Mouse (Mus musculus) liver, embryonic 14.5 days (tissue): ENCODE data around the gene Tmem164. TPM values are rescaled to one million over a fixed set of nuclear protein-coding genes. Genes with fewer than 3 reads are reported as not detected.

Experiments
- ATAC-seq: fragments of 200-750 bp; cut with Nextera tagmentation; 2 replicates; pipeline ENCODE4 v1.8.0; 2017; ENCODE audit warnings: moderate number of reproducible peaks, mild to moderate bottlenecking, moderate library complexity; ENCODE audit not compliant: insufficient read depth
- DNase-seq, 3 experiments: peaks; one replicate each; pipeline ENCODE4 v3.0.0-alpha.2; 2012 to 2013; ENCODE audit warnings: low read depth in 3 of 3, low spot score in 3 of 3
- H3K27ac ChIP-seq: fragments of 300-500 bp; sonication (generic); 2 replicates; pipeline ENCODE4 v1.5.1; 2014; ENCODE audit warnings: moderate library complexity, mild to moderate bottlenecking, control low read depth, inconsistent platforms
- H3K27me3 ChIP-seq: fragments of 300-500 bp; sonication (generic); 2 replicates; pipeline ENCODE4 v1.6.1; 2014; ENCODE audit warnings: mild to moderate bottlenecking, low read length, moderate library complexity; ENCODE audit not compliant: control insufficient read depth, insufficient read depth
- H3K36me3 ChIP-seq: fragments of 300-500 bp; sonication (generic); replicated peaks from 2 replicates; pipeline ENCODE4 v1.6.1; 2014; ENCODE audit warnings: low read depth; ENCODE audit not compliant: control insufficient read depth, insufficient read depth
- H3K4me1 ChIP-seq, 2 experiments: fragments of 200-500 bp in 1 of 2; fragments of 300-500 bp in 1 of 2; sonication (generic) in 1 of 2; replicated peaks; 2 replicates each; pipeline ENCODE4 v1.6.1; 2012 to 2014; ENCODE audit warnings: antibody characterized with exemption in 1 of 2, inconsistent platforms in 1 of 2, low read length in 1 of 2; ENCODE audit not compliant: control insufficient read depth in 2 of 2, insufficient read depth in 2 of 2
- H3K4me2 ChIP-seq: fragments of 300-500 bp; sonication (generic); 2 replicates; pipeline ENCODE4 v1.6.1; 2014; ENCODE audit warnings: low read depth, mild to moderate bottlenecking, control low read depth, moderate library complexity
- H3K4me3 ChIP-seq, 2 experiments: fragments of 200-500 bp in 1 of 2; fragments of 300-500 bp in 1 of 2; sonication (generic) in 1 of 2; 2 replicates each; pipeline ENCODE4 v1.5.1; 2012 to 2014; ENCODE audit warnings: low read depth in 2 of 2, low read length in 2 of 2, mild to moderate bottlenecking in 2 of 2, control low read depth in 1 of 2, inconsistent platforms in 1 of 2, moderate library complexity in 1 of 2; ENCODE audit not compliant: insufficient read depth in 1 of 2
- H3K9ac ChIP-seq: fragments of 300-500 bp; sonication (generic); replicated peaks from 2 replicates; pipeline ENCODE4 v1.6.1; 2014; ENCODE audit warnings: mild to moderate bottlenecking, control low read depth, moderate library complexity
- H3K9me3 ChIP-seq: fragments of 300-500 bp; sonication (generic); 2 replicates; pipeline ENCODE4 v1.6.1; 2016; ENCODE audit warnings: low read length, mixed read lengths; ENCODE audit not compliant: control insufficient read depth
- CTCF ChIP-seq: IDR thresholded peaks from 2 replicates; pipeline ENCODE4 v1.5.1; 2016; ENCODE audit warnings: antibody characterized with exemption, low read depth, control low read depth
- EP300 ChIP-seq: IDR thresholded peaks from 2 replicates; pipeline ENCODE4 v1.6.1; 2016; ENCODE audit warnings: antibody characterized with exemption, low read depth
- WGBS: fragments of 180-500 bp; shearing (Covaris S2); extraction: QIAGEN DNeasy Blood & Tissue Kit; methylation state at CpG from one replicate; pipeline ENCODE4 v1.1.7; 2014; ENCODE audit not compliant: insufficient replicate concordance; 5-methylcytosine and 5-hydroxymethylcytosine counted together
- polyA plus RNA-seq, 2 experiments: library from polyadenylated mRNA; depleted of rRNA in 1 of 2; stranded (reverse) in 1 of 2; unstranded in 1 of 2; fragments of >200 nt; fragmentation: Nextera tagmentation in 1 of 2; extraction: Ambion mirVana in 1 of 2; gene quantifications; 2 replicates each; pipeline versions ENCODE4 v1.2.1 to v1.2.3; 2012 to 2014

Tmem164 gene
- polyA plus RNA-seq, 2 experiments: 12.6 to 14.3 TPM

GRCm38 (mm10) chrX:142838841-142839240 lies 157.6 kb downstream of the Tmem164 start:
- no peak overlapping the region for H3K9ac ChIP-seq
- H3K36me3 ChIP-seq: no peaks in the 10 kb centered on the region
- H3K27ac ChIP-seq: no peak overlapping the region
- H3K4me2 ChIP-seq: no peak overlapping the region
- H3K4me1 ChIP-seq: no peaks in the 10 kb centered on the region
- 74% methylated on average over 2 of the region's 2 CpGs for WGBS
- H3K4me3 ChIP-seq: no peak overlapping the region
- no peaks in the 10 kb centered on the region for H3K27me3 ChIP-seq
- no peaks in the 10 kb centered on the region for H3K9me3 ChIP-seq
- TF ChIP-seq CTCF: no peak
- no peak for TF ChIP-seq EP300
- DNase-seq: no peak
- no peak for ATAC-seq

DNA sequence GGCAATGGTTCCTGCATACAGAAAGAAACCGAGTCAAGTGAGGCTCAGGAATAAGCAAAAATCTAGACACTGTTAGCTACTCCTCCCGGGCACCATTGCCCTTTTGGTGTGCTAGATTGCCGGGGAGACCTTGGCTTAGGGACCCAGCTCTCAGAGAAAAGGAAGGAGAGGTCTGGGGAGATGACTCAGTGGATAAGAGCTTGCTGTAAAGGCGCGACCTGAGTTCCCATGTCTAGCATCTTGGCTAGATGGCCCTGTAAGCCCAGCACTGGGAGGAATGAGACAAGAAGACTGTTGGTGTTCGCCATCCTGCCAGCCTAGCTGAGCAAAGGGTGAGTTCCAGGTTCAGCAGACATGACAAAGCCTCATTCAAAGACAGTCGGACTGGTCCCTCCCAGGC lies 158.2 kb downstream of the Tmem164 start:
- Histone ChIP-seq H3K27me3 (no peaks in the 10 kb centered on the region), H3K9me3 (no peaks in the 10 kb centered on the region), H3K9ac (no peak overlapping the region), H3K4me3 (no peak overlapping the region), H3K4me1 (no peaks in the 10 kb centered on the region), H3K27ac (no peak overlapping the region), H3K36me3 (no peaks in the 10 kb centered on the region), H3K4me2 (no peak overlapping the region)
- 73% methylated on average over 7 of the region's 7 CpGs for WGBS
- no peak for TF ChIP-seq CTCF
- TF ChIP-seq EP300: no peak
- ATAC-seq (no peak), DNase-seq (no peak)

DNA sequence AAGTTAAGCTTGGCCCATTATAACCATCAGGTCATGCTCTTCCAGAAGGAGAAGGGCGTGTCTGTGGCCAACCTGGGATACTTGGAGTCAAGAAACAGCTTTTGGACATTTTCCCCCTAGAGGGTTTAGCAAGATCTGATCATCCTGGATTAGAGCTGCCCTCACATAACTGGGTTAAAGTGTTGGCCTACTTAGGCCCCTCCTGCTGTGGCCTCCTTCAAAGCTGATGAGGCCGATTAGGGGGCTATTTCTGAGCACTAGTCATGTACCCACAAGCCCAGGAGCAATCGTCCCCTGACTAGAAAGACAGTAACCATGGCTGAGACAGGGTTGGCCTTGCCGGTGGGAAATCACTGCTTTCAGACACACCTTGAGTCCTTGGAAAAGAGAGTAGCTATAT lies 160.7 kb downstream of the Tmem164 start:
- no peak overlapping the region for H3K4me2 ChIP-seq
- no peaks in the 10 kb centered on the region for H3K36me3 ChIP-seq
- WGBS: 79% methylated on average over 4 of the region's 4 CpGs
- H3K27ac ChIP-seq: no peak overlapping the region
- H3K4me3 ChIP-seq: no peak overlapping the region
- H3K27me3 ChIP-seq: no peaks in the 10 kb centered on the region
- TF ChIP-seq CTCF (no peak), EP300 (no peak)
- DNase-seq (no peak), ATAC-seq (no peak)
- H3K9me3 ChIP-seq: no peaks in the 10 kb centered on the region
- H3K9ac ChIP-seq: no peak overlapping the region
- H3K4me1 ChIP-seq: no peaks in the 10 kb centered on the region

GRCm38 (mm10) chrX:142846266-142846665 lies 165.1 kb downstream of the Tmem164 start:
- Histone ChIP-seq H3K27me3 (no peaks in the 10 kb centered on the region), H3K4me2 (no peak overlapping the region), H3K36me3 (no peaks in the 10 kb centered on the region), H3K9ac (no peak overlapping the region), H3K4me3 (no peak overlapping the region), H3K27ac (no peak overlapping the region), H3K9me3 (no peaks in the 10 kb centered on the region), H3K4me1 (no peaks in the 10 kb centered on the region)
- no peak for TF ChIP-seq EP300
- TF ChIP-seq CTCF: no peak
- ATAC-seq: no peak
- WGBS: 75% methylated on average over 6 of the region's 6 CpGs
- DNase-seq: no peak

GRCm38 (mm10) chrX:142848032-142848431 lies 166.8 kb downstream of the Tmem164 start:
- H3K27me3 ChIP-seq: no peaks in the 10 kb centered on the region
- no peak overlapping the region for H3K9ac ChIP-seq
- H3K27ac ChIP-seq: no peak overlapping the region
- H3K36me3 ChIP-seq: no peaks in the 10 kb centered on the region
- no peak overlapping the region for H3K4me3 ChIP-seq
- TF ChIP-seq EP300: no peak
- TF ChIP-seq CTCF: no peak
- no peaks in the 10 kb centered on the region for H3K9me3 ChIP-seq
- 79% methylated on average over 9 of the region's 9 CpGs for WGBS
- H3K4me2 ChIP-seq: no peak overlapping the region
- DNase-seq (no peak), ATAC-seq (no peak)
- no peaks in the 10 kb centered on the region for H3K4me1 ChIP-seq
